In genomic region chr13:69455476-69456175, GRCm38 (mm10) we compare ENCODE assay signal across 14 mouse cellular contexts.
DNase-seq lines count a peak whose midpoint lies in the region; ATAC-seq lines count a peak whose summit lies in the region.
"Had no signal": no experiment of that assay in that cellular context is flagged by ENCODE, and none has a peak within 500 bp of the region (broad histone marks: within the 10 kb centered on the region; RNA-seq: fewer than 3 reads in every experiment).

No protein-coding gene starts in this region.

- DNase-seq in heart, adult 11 months: peak; percentile 86
- DNase-seq in heart, postnatal 4 days: no peak
- DNase-seq in limb, embryonic 11.5 days (ENCODE audit: low spot score): peak; percentile 34
- peak; percentile 72 for DNase-seq in testis, postnatal 14 days (ENCODE audit: low spot score)
- DNase-seq in layer of hippocampus, adult 9-10 months (ENCODE audit: low spot score): no peak
- DNase-seq: cerebellum, adult 9-10 months; gastrocnemius, postnatal 25 days; lung, postnatal 10 days; right cerebral cortex, postnatal 25 days; thymus, postnatal 25 days had no signal

- no peaks in the 10 kb centered on the region for H3K9me3 ChIP-seq in neural tube, embryonic 12.5 days
- H3K9me3 ChIP-seq in neural tube, embryonic 15.5 days (replicated peaks): no peaks in the 10 kb centered on the region
- no peaks in the 10 kb centered on the region for H3K9me3 ChIP-seq in limb, embryonic 11.5 days (ENCODE audit: control insufficient read depth, low read length)
- H3K9me3 ChIP-seq: liver, embryonic 15.5 days had no signal

- no peak overlapping the region for H3K9ac ChIP-seq in neural tube, embryonic 12.5 days
- H3K9ac ChIP-seq in neural tube, embryonic 15.5 days (replicated peaks): no peak overlapping the region
- peak overlapping the region; percentile 17; the same call in 1 of the 2 replicates for H3K9ac ChIP-seq in limb, embryonic 11.5 days (ENCODE audit: low read length)
- H3K9ac ChIP-seq: liver, embryonic 15.5 days had no signal

- no peaks in the 10 kb centered on the region for H3K36me3 ChIP-seq in neural tube, embryonic 12.5 days
- H3K36me3 ChIP-seq in neural tube, embryonic 15.5 days: no peaks in the 10 kb centered on the region
- no peaks in the 10 kb centered on the region for H3K36me3 ChIP-seq in limb, embryonic 11.5 days (ENCODE audit: control insufficient read depth, insufficient read depth, low read length)
- H3K36me3 ChIP-seq: liver, embryonic 15.5 days had no signal

- WGBS in neural tube, embryonic 12.5 days: 79% methylated on average over 14 of the region's 14 CpGs
- 70% methylated on average over 14 of the region's 14 CpGs for WGBS in neural tube, embryonic 15.5 days
- WGBS in limb, embryonic 11.5 days: 44% methylated on average over 14 of the region's 14 CpGs

- H3K4me2 ChIP-seq in neural tube, embryonic 12.5 days (replicated peaks): no peak overlapping the region
- no peak overlapping the region for H3K4me2 ChIP-seq in neural tube, embryonic 15.5 days
- H3K4me2 ChIP-seq in limb, embryonic 11.5 days (ENCODE audit: low read depth, severe bottlenecking): peak overlapping the region; percentile 22; the same call in 1 of the 2 replicates
- H3K4me2 ChIP-seq: liver, embryonic 15.5 days had no signal

- no peak overlapping the region for H3K4me3 ChIP-seq in neural tube, embryonic 12.5 days
- H3K4me3 ChIP-seq in neural tube, embryonic 15.5 days (replicated peaks): no peak overlapping the region
- H3K4me3 ChIP-seq in limb, embryonic 11.5 days (ENCODE audit: low read depth, low read length): no peak overlapping the region
- H3K4me3 ChIP-seq: liver, embryonic 15.5 days had no signal

- no peaks in the 10 kb centered on the region for H3K27me3 ChIP-seq in neural tube, embryonic 12.5 days (replicated peaks)
- no peaks in the 10 kb centered on the region for H3K27me3 ChIP-seq in neural tube, embryonic 15.5 days (replicated peaks)
- no peaks in the 10 kb centered on the region for H3K27me3 ChIP-seq in limb, embryonic 11.5 days (ENCODE audit: control insufficient read depth, insufficient read depth, low read length)
- H3K27me3 ChIP-seq: liver, embryonic 15.5 days had no signal

- no peak overlapping the region for H3K27ac ChIP-seq in neural tube, embryonic 12.5 days
- H3K27ac ChIP-seq in neural tube, embryonic 15.5 days (replicated peaks): no peak overlapping the region
- H3K27ac ChIP-seq in limb, embryonic 11.5 days (replicated peaks; ENCODE audit: low read depth, low read length): 0 out of 2 replicates have a peak overlapping the region, but pooled peaks have one; percentile 3
- H3K27ac ChIP-seq: kidney, postnatal 0 days; liver, embryonic 15.5 days had no signal

- H3K4me1 ChIP-seq in neural tube, embryonic 12.5 days: no peaks in the 10 kb centered on the region
- peaks cover 5% of the 10 kb centered on the region; the same call in 1 of the 2 replicates for H3K4me1 ChIP-seq in neural tube, embryonic 15.5 days
- H3K4me1 ChIP-seq in limb, embryonic 11.5 days (ENCODE audit: control insufficient read depth, insufficient read depth, low read length): 0 out of 2 replicates have a peak, but pooled peaks cover 8% of the 10 kb centered on the region
- H3K4me1 ChIP-seq: liver, embryonic 15.5 days had no signal

- ATAC-seq in neural tube, embryonic 12.5 days (ENCODE audit: low FRiP score, low read depth): peak; percentile 23; the same call in 1 of the 2 replicates
- ATAC-seq in neural tube, embryonic 15.5 days (ENCODE audit: low FRiP score): no peak
- ATAC-seq in limb, embryonic 11.5 days (ENCODE audit: insufficient number of reproducible peaks, low FRiP score, low TSS enrichment, low read depth): peak; percentile 41; the same call in 1 of the 2 replicates

Comparison
In these comparisons a context has a peak if more than half of its experiments do, and no peak if none do; other contexts are left out.
1. DNase-seq: peak in heart, adult 11 months (single experiment), limb, embryonic 11.5 days (single experiment) and testis, postnatal 14 days (single experiment); none in heart, postnatal 4 days (single experiment) and layer of hippocampus, adult 9-10 months (single experiment).